Mouse (Mus musculus) erythroblast, embryonic 14.5 days (primary cell): ENCODE data around the gene Igbp1. TPM values are rescaled to one million over a fixed set of nuclear protein-coding genes. Genes with fewer than 3 reads are reported as not detected.
A peak's percentile ranks its signal among the peaks of the same experiment; 100 is the strongest.

Experiments used
- H3K27me3 ChIP-seq: 2 replicates; pipeline ENCODE4 v1.6.1; 2012; ENCODE audit warnings: inconsistent platforms; ENCODE audit not compliant: control insufficient read depth
- H3K36me3 ChIP-seq: 2 replicates; pipeline ENCODE4 v1.6.1; 2012; ENCODE audit warnings: mild to moderate bottlenecking, inconsistent platforms; ENCODE audit not compliant: control insufficient read depth
- H3K4me1 ChIP-seq: 2 replicates; pipeline ENCODE4 v1.6.1; 2012; ENCODE audit warnings: inconsistent platforms; ENCODE audit not compliant: control insufficient read depth
- H3K4me3 ChIP-seq: replicated peaks from 2 replicates; pipeline ENCODE3; 2012; ENCODE audit warnings: moderate library complexity, mild to moderate bottlenecking, inconsistent platforms
- H3K9me3 ChIP-seq: 2 replicates; pipeline ENCODE4 v1.6.1; 2012; ENCODE audit warnings: low read length, inconsistent platforms, mixed read lengths; ENCODE audit not compliant: control insufficient read depth
- GATA1 ChIP-seq: IDR thresholded peaks from 2 replicates; pipeline ENCODE4 v1.6.1; 2012; ENCODE audit warnings: low read length, inconsistent platforms, mixed read lengths
- TAL1 ChIP-seq: IDR thresholded peaks from 3 replicates; pipeline ENCODE4 v1.6.1; 2012; ENCODE audit warnings: low read length, inconsistent platforms, mixed read lengths
- polyA plus RNA-seq: library from polyadenylated mRNA; stranded (reverse); fragments of >175 nt; gene quantifications from 2 replicates; pipeline ENCODE4 v1.2.3, GENCODE M21; 2012

Igbp1 gene
- polyA plus RNA-seq: 1.7 TPM in 2 replicates

DNA sequence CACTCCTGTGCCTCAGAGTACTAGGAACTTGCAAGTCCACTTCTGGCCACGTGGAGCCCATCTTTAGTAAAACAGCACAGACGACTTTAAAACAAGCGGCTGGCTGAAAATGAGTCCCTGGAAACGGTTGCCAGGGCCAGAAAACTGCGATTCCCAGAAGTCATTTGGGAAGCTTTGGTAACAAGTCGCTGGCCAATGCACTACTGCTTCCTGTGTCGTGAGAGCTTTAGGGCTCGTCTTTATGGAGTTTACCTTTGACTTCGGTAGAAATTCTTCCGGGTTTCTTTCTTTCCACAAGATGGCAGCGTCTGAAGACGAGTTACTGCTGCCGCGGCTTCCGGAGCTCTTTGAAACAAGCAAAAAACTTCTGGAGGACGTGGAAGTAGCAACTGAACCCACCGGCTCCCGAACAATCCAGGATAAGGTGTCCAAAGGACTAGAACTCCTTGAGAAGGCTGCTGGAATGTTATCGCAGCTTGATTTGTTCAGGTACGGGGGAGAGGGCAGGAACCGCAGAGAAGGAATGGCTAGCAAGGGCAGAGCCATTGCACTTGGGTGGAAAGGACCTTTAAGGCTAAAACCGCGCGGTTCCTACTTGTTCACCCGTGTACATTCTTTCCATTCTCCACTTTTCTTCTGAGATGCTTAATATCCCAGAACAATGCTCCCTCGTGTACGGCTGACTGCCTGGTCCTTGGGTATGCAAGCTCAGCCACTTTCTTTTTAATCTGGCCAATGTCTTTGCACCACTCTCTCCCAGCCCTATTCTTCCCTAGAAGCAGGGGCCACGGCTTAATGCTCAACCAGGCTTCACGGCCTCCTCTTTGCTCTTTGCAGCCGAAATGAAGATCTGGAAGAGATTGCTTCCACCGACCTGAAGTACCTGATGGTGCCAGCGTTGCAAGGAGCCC lies at the start of gene Igbp1:
Gene Igbp1 (plus strand): TSS at position 224 of the 911 bp plus-strand sequence.
- Histone ChIP-seq H3K27me3 (peaks cover 4% of the 10 kb centered on the region; the same call in 1 of the 2 replicates), H3K36me3 (peaks cover 9% of the 10 kb centered on the region), H3K4me3 (peak within 1 kb of the TSS; percentile 72), H3K4me1 (peaks cover 14% of the 10 kb centered on the region), H3K9me3 (no peaks in the 10 kb centered on the region)
- TF ChIP-seq GATA1 (no peak), TAL1 (no peak)

DNA sequence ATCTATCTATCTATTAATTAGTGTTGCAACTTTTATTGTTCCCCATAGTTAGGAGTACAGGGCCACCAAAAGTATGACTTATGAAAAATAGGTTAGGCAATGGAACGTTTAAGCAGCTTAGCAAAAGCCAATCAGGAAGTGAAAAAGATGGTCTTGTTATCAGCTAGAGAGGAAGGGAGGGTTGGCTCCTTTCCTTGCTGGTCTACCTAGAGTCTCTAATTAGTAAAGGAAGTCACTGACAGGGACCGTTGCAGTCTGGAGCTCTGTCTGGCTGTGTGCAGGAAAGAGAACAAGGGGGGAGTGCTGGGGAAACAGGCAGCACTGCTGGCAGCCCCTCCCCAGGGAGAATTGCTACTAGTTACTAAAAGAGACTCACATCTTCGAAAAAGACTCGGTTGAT lies 26.0 kb upstream of the Igbp1 start:
- no peak for TF ChIP-seq TAL1
- TF ChIP-seq GATA1: no peak
- Histone ChIP-seq H3K27me3 (peaks cover 2% of the 10 kb centered on the region; the same call in 1 of the 2 replicates), H3K4me3 (no peak overlapping the region), H3K36me3 (no peaks in the 10 kb centered on the region), H3K9me3 (no peaks in the 10 kb centered on the region), H3K4me1 (no peaks in the 10 kb centered on the region)

DNA sequence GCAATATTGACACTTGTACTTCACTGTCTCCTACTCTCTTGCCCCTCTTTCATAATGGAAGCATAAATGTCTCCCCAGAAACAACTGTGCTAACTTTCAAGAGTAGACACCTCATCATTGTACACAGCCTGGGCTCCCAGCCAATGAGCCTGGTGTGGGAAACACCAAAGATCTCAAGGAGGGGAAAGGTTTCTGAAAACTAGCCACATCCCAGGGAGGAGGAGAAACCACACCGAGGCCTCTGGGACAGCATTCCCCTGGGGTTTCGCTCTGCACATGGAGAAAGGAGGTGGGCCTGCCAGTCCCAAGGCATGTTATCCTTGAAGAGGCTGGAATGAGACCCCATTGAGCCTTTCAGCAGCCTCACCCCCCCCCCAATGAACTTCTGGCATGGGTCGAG lies 24.0 kb upstream of the Igbp1 start:
- H3K27me3 ChIP-seq: peaks cover 2% of the 10 kb centered on the region; the same call in 1 of the 2 replicates
- H3K36me3 ChIP-seq: no peaks in the 10 kb centered on the region
- H3K4me1 ChIP-seq: peaks cover 4% of the 10 kb centered on the region
- no peaks in the 10 kb centered on the region for H3K9me3 ChIP-seq
- no peak overlapping the region for H3K4me3 ChIP-seq
- no peak for TF ChIP-seq TAL1

DNA sequence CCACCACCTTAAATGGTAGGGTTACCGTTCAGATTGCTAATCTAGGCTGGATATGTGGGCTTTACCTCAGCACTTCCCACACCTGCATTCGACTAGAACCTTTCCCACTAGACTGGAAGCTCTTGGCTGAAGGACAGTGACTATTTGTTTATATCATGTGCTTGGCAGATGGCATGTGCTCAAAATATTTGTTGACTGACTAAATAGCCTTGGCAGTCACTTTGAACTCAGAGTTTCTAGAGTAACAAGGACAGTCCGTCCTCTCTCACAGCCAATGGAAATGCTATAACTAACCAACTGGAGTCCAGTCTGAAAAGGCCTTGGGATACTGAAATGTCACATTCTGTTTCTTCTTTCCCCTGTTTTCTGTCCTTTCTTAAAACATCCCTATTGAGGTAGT lies 22.6 kb upstream of the Igbp1 start:
- H3K9me3 ChIP-seq: no peaks in the 10 kb centered on the region
- TF ChIP-seq TAL1: no peak
- TF ChIP-seq GATA1: no peak
- H3K4me3 ChIP-seq: no peak overlapping the region
- no peaks in the 10 kb centered on the region for H3K36me3 ChIP-seq
- peaks cover 2% of the 10 kb centered on the region; the same call in 1 of the 2 replicates for H3K27me3 ChIP-seq
- H3K4me1 ChIP-seq: peaks cover 17% of the 10 kb centered on the region

DNA sequence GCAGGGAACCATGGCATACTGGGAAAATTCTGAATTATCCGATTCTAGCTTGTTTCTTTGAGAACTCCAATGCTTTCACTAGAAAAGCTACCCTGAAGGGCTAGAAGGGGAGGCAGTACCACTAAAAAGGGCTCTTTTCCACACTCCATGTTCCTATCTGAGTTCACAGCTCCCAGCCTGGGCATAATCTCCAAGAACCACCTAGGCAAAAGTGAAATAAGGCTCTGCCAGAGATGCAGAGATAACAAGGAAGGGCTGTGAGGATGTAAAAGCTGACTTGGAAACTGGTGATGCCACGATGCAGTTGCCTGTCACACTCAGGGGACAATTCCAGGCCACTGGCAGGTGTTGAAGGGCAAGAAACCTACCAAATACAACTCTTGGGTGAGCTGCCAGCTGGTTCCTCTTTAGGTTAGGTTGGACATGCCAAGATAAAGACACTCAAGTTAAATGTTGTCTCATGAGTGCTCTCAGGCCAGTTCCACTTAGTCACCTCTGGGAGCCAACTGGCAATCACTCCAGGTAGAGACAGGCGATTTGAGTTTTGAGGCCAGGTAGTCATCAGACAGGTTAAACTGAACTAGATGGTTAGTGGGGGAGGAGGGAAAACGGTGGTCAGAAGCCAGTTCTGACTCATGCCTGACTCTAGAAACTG lies 18.4 kb upstream of the Igbp1 start:
- Histone ChIP-seq H3K4me1 (peaks cover 21% of the 10 kb centered on the region), H3K9me3 (no peaks in the 10 kb centered on the region), H3K27me3 (peaks cover 2% of the 10 kb centered on the region; the same call in 1 of the 2 replicates), H3K36me3 (no peaks in the 10 kb centered on the region), H3K4me3 (no peak overlapping the region)
- TF ChIP-seq TAL1 (no peak), GATA1 (no peak)

DNA sequence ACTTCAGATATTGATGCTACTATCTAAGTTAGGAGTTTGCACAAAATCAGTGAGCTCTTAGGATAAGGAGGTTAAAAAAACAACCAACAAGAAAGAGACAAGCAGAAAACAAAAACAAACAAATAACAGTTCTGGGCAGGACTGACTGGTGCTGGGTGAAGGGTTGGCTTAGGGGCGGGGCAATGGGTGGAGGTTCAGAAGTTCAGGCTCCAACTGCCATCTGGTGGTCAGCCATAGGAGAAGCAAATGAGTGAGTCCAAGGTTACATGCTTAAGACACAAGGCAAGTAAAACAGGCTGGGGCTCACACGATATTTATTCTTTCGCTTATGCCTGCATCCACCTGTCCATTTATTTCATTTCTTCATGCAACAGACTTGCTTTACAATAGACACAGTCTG lies 13.8 kb upstream of the Igbp1 start:
- Histone ChIP-seq H3K36me3 (no peaks in the 10 kb centered on the region), H3K27me3 (no peaks in the 10 kb centered on the region; the same call in 1 of the 2 replicates), H3K4me3 (no peak overlapping the region)

DNA sequence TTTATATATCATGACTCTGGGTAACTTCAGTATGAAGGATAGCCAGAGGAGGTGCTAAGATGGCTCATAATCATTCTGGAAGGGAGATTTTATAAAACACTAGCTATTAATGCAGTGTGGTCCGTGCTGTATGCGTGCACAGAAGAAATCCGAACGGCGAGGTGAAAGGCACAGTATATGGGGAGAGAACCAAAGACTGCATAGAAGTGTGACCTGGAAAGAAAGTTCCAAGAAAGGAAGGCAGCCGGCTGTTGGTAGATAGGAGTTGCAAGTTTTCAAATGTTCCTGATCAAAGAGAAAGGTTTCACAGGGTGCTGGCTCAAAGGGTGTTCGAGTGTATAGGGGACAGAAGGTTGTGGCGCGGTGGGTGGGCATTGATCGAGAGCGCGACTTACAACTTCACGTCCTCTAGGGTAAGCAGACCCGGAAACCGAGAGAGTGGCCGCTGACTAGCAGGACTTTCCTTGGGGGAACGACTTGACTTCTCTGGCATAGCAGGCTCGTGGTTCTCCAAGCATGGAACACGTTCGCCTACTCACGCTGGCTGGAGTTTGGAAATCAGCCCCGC lies 507 bp upstream of the Igbp1 start:
- H3K27me3 ChIP-seq: peaks cover 4% of the 10 kb centered on the region; the same call in 1 of the 2 replicates
- peak overlapping the region; percentile 72 for H3K4me3 ChIP-seq
- no peaks in the 10 kb centered on the region for H3K9me3 ChIP-seq
- peaks cover 14% of the 10 kb centered on the region for H3K4me1 ChIP-seq
- TF ChIP-seq GATA1 (no peak), TAL1 (no peak)
- peaks cover 9% of the 10 kb centered on the region for H3K36me3 ChIP-seq

More for the DNA sequence above, 13.8 kb upstream of the Igbp1 start:
- TF ChIP-seq TAL1 (no peak), GATA1 (no peak)
- Histone ChIP-seq H3K9me3 (no peaks in the 10 kb centered on the region), H3K4me1 (peaks cover 15% of the 10 kb centered on the region)

DNA sequence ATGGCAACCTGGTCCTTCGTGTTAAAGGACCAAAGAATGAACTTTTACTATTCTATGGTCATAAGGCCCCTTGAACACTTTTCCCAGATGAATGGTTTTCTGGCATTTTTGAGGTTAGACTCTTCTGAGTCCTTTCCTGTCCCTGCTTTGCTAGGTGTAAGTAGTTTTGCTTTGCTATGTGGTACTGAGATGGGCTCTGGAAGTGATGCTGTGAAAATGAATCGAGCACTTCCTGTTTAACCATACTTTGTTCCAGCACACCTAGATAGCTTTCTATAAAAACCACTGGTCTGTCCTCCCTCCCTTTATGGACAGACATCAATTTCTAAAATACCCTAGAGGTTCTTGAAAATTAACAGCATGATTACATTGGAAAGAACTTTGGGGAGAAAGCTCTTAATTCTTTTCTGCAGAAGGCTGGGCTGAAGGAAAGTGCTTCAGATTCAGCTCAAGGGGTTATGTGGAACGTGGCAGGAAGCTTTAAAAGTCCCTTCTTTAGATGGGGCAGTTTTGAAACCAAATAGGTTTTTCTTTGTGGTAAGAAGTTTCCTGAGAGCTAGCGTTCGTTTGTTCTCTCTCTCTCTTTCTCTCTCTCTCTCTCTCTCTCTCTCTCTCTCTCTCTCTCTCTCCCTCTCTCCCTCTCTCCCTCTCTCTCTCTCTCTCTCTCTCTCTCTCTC lies 10.2 kb downstream of the Igbp1 start:
- Histone ChIP-seq H3K4me3 (no peak overlapping the region), H3K36me3 (peaks cover 14% of the 10 kb centered on the region), H3K27me3 (no peaks in the 10 kb centered on the region; the same call in 1 of the 2 replicates), H3K4me1 (no peaks in the 10 kb centered on the region), H3K9me3 (no peaks in the 10 kb centered on the region)
- TF ChIP-seq GATA1 (no peak), TAL1 (no peak)
